Mouse (Mus musculus): ENCODE results near the gene Borcs7. TPM values are rescaled to one million over a fixed set of nuclear protein-coding genes. Genes with fewer than 3 reads are reported as not detected.
"Not testable (repeated sequence)": the region's sequence is repeated elsewhere in the genome, so short reads cannot be mapped to it uniquely, and the experiment has no call there.

Borcs7 gene
- total RNA-seq, 2 experiments from 2014 or later, result 5.4 to 9.6 TPM

GRCm38 (mm10) chr19:46707296-46708151, 17.8 kb downstream of the Borcs7 start, which contains the start of gene As3mt:
Gene As3mt (plus strand): TSS chr19:46707458.
- ATAC-seq (replicated peaks; ENCODE audit: poor library complexity, severe bottlenecking), result peak; percentile 60

GRCm38 (mm10) chr19:46710614-46711013, 20.9 kb downstream of the Borcs7 start:
- no peak for ATAC-seq (replicated peaks; ENCODE audit: poor library complexity, severe bottlenecking)

GRCm38 (mm10) chr19:46714234-46714633, 24.5 kb downstream of the Borcs7 start:
- ATAC-seq (replicated peaks; ENCODE audit: poor library complexity, severe bottlenecking), result no peak

- no peak for ATAC-seq (replicated peaks; ENCODE audit: poor library complexity, severe bottlenecking)
Observed at GRCm38 (mm10) chr19:46715016-46715415, 25.3 kb downstream of the Borcs7 start.

GRCm38 (mm10) chr19:46718150-46718549, 28.4 kb downstream of the Borcs7 start:
- no peak for ATAC-seq (replicated peaks; ENCODE audit: poor library complexity, severe bottlenecking)

GRCm38 (mm10) chr19:46724411-46724810, 34.7 kb downstream of the Borcs7 start:
- ATAC-seq (replicated peaks; ENCODE audit: poor library complexity, severe bottlenecking), result no peak

- ATAC-seq (replicated peaks; ENCODE audit: poor library complexity, severe bottlenecking), result no peak
Observed at GRCm38 (mm10) chr19:46726142-46726541, 36.4 kb downstream of the Borcs7 start.

GRCm38 (mm10) chr19:46727140-46727736, 37.5 kb downstream of the Borcs7 start:
- no peak for ATAC-seq (replicated peaks; ENCODE audit: poor library complexity, severe bottlenecking)

GRCm38 (mm10) chr19:46727945-46728540, 38.3 kb downstream of the Borcs7 start:
- no peak for ATAC-seq (replicated peaks; ENCODE audit: poor library complexity, severe bottlenecking)

- ATAC-seq (replicated peaks; ENCODE audit: poor library complexity, severe bottlenecking), result no peak
Observed at GRCm38 (mm10) chr19:46728909-46729308, 39.2 kb downstream of the Borcs7 start.

- no peak for ATAC-seq (replicated peaks; ENCODE audit: poor library complexity, severe bottlenecking)
Observed at GRCm38 (mm10) chr19:46731351-46731750, 41.6 kb downstream of the Borcs7 start.

GRCm38 (mm10) chr19:46732673-46733072, 43.0 kb downstream of the Borcs7 start:
- ATAC-seq (replicated peaks; ENCODE audit: poor library complexity, severe bottlenecking), result not testable (repeated sequence)

GRCm38 (mm10) chr19:46733626-46734025, 43.9 kb downstream of the Borcs7 start:
- ATAC-seq (replicated peaks; ENCODE audit: poor library complexity, severe bottlenecking), result no peak

GRCm38 (mm10) chr19:46735241-46735640, 45.5 kb downstream of the Borcs7 start:
- no peak for ATAC-seq (replicated peaks; ENCODE audit: poor library complexity, severe bottlenecking)

GRCm38 (mm10) chr19:46737106-46737505, 47.4 kb downstream of the Borcs7 start:
- ATAC-seq (replicated peaks; ENCODE audit: poor library complexity, severe bottlenecking), result no peak

- peak; percentile 61; the same call in 1 of the 2 replicates for ATAC-seq (replicated peaks; ENCODE audit: poor library complexity, severe bottlenecking)
Observed at GRCm38 (mm10) chr19:46740341-46741008, 50.8 kb downstream of the Borcs7 start.

GRCm38 (mm10) chr19:46741574-46741973, 51.9 kb downstream of the Borcs7 start:
- no peak for ATAC-seq (replicated peaks; ENCODE audit: poor library complexity, severe bottlenecking)

GRCm38 (mm10) chr19:46744681-46745080, 55.0 kb downstream of the Borcs7 start:
- no peak for ATAC-seq (replicated peaks; ENCODE audit: poor library complexity, severe bottlenecking)

GRCm38 (mm10) chr19:46747799-46748198, 58.1 kb downstream of the Borcs7 start:
- ATAC-seq (replicated peaks; ENCODE audit: poor library complexity, severe bottlenecking), result no peak

- ATAC-seq (replicated peaks; ENCODE audit: poor library complexity, severe bottlenecking), result no peak
Observed at GRCm38 (mm10) chr19:46752235-46752634, 62.5 kb downstream of the Borcs7 start.

Measured in granulocyte monocyte progenitor cell, adult 5-6 weeks (primary cell).